ENCODE assay signal across 8 mouse cellular contexts in genomic region chr3:104791017-104791416, GRCm38 (mm10). TPM values are rescaled to one million over a fixed set of nuclear protein-coding genes. Genes with fewer than 3 reads are reported as not detected.
DNase-seq lines count a peak whose midpoint lies in the region; ATAC-seq and TF ChIP-seq lines count a peak whose summit lies in the region.

No protein-coding gene starts in this region.

- H3K4me3 ChIP-seq in megakaryocyte, embryonic 14.5 days (replicated peaks), result peak overlapping the region; percentile 92
- no peak overlapping the region for H3K4me3 ChIP-seq in liver, embryonic 12.5 days
- peak overlapping the region; percentile 71 for H3K4me3 ChIP-seq in stomach, postnatal 0 days (ENCODE audit: low read depth, low read length)
- no peak overlapping the region for H3K4me3 ChIP-seq in thymus, adult 2 months (ENCODE audit: control insufficient read depth, insufficient read depth, low read length)

- no peak for TF ChIP-seq CTCF in stomach, postnatal 0 days (IDR thresholded peaks at IDR 0.05; ENCODE audit: low read depth)
- TF ChIP-seq CTCF in thymus, adult 2 months (IDR thresholded peaks at IDR 0.05; ENCODE audit: borderline replicate concordance, control insufficient read depth, extremely low read depth, insufficient read depth, low read length, poor library complexity), result no peak

- peak overlapping the region; percentile 76 for H3K4me2 ChIP-seq in liver, embryonic 12.5 days
- H3K4me2 ChIP-seq in stomach, postnatal 0 days (replicated peaks; ENCODE audit: low read depth), result peak overlapping the region; percentile 74

- 30% methylated on average over 4 of the region's 4 CpGs for WGBS in liver, embryonic 12.5 days (ENCODE audit: insufficient replicate concordance)
- WGBS in stomach, postnatal 0 days, result 35% methylated on average over 4 of the region's 4 CpGs
- 74% methylated on average over 4 of the region's 4 CpGs for WGBS in thymus, adult 2 months

- H3K36me3 ChIP-seq in megakaryocyte, embryonic 14.5 days (replicated peaks; ENCODE audit: low read length), result peaks cover 50% of the 10 kb centered on the region
- H3K36me3 ChIP-seq in liver, embryonic 12.5 days, result peaks cover 29% of the 10 kb centered on the region
- peaks cover 3% of the 10 kb centered on the region; the same call in 1 of the 2 replicates for H3K36me3 ChIP-seq in stomach, postnatal 0 days (ENCODE audit: control insufficient read depth, insufficient read depth, low read length)
- peaks cover 7% of the 10 kb centered on the region for H3K36me3 ChIP-seq in thymus, adult 2 months (ENCODE audit: control insufficient read depth, insufficient read depth, low read length)

- peaks cover 2% of the 10 kb centered on the region for H3K27me3 ChIP-seq in megakaryocyte, embryonic 14.5 days (replicated peaks)
- H3K27me3 ChIP-seq in liver, embryonic 12.5 days (replicated peaks), result peaks cover 51% of the 10 kb centered on the region
- no peaks in the 10 kb centered on the region for H3K27me3 ChIP-seq in stomach, postnatal 0 days (ENCODE audit: control insufficient read depth, insufficient read depth, low read length)
- peaks cover 6% of the 10 kb centered on the region; the same call in 1 of the 2 replicates for H3K27me3 ChIP-seq in thymus, adult 2 months (ENCODE audit: control insufficient read depth, insufficient read depth, low read length)

- TF ChIP-seq POLR2A in thymus, adult 2 months (IDR thresholded peaks at IDR 0.05; ENCODE audit: control insufficient read depth, extremely low read depth, insufficient read depth, low read length, poor library complexity), result no peak

- no peak overlapping the region for H3K27ac ChIP-seq in liver, embryonic 12.5 days
- peak overlapping the region; percentile 94 for H3K27ac ChIP-seq in stomach, postnatal 0 days (replicated peaks)
- no peak overlapping the region for H3K27ac ChIP-seq in thymus, adult 2 months (ENCODE audit: control insufficient read depth, insufficient read depth, low read length)

- TF ChIP-seq EP300 in stomach, postnatal 0 days (optimal IDR thresholded peaks at IDR 0.05), result no peak

- H3K4me1 ChIP-seq in megakaryocyte, embryonic 14.5 days, result peaks cover 84% of the 10 kb centered on the region
- peaks cover 58% of the 10 kb centered on the region for H3K4me1 ChIP-seq in liver, embryonic 12.5 days
- peaks cover 21% of the 10 kb centered on the region for H3K4me1 ChIP-seq in stomach, postnatal 0 days (replicated peaks; ENCODE audit: control insufficient read depth, insufficient read depth)
- H3K4me1 ChIP-seq in thymus, adult 2 months (replicated peaks; ENCODE audit: control insufficient read depth, insufficient read depth, low read length), result peaks cover 6% of the 10 kb centered on the region

- H3K9ac ChIP-seq in liver, embryonic 12.5 days, result peak overlapping the region; percentile 7; the same call in 1 of the 2 replicates
- H3K9ac ChIP-seq in stomach, postnatal 0 days (ENCODE audit: low read length), result peak overlapping the region; percentile 79

- DNase-seq in adrenal gland, postnatal 14 days, result peak; percentile 25
- DNase-seq in adrenal gland, postnatal 25 days, result no peak
- peak; percentile 33 for DNase-seq in stomach, postnatal 0 days (ENCODE audit: low spot score)
- no peak for DNase-seq in thymus, adult 2 months
- no peak for DNase-seq in spleen, postnatal 10 days (ENCODE audit: low spot score in 2 of 2)

- no peaks in the 10 kb centered on the region for H3K9me3 ChIP-seq in megakaryocyte, embryonic 14.5 days
- no peaks in the 10 kb centered on the region for H3K9me3 ChIP-seq in liver, embryonic 12.5 days (replicated peaks)
- no peaks in the 10 kb centered on the region for H3K9me3 ChIP-seq in stomach, postnatal 0 days (ENCODE audit: control insufficient read depth, low read length)

- ATAC-seq in megakaryocyte, adult 5-6 weeks (ENCODE audit: poor library complexity, severe bottlenecking), result no peak
- no peak for ATAC-seq in liver, embryonic 12.5 days
- no peak for ATAC-seq in stomach, postnatal 0 days (ENCODE audit: low FRiP score, low TSS enrichment)

RNA-seq across cellular contexts. Expression of gene Rhoc, which starts 2.8 kb away (rescaled TPM):
- 136 and 141 TPM in 2 replicates for total RNA-seq in adrenal gland, postnatal 14 days (2021)
- total RNA-seq in adrenal gland, postnatal 25 days (2021), result 88.7 and 108 TPM in 2 replicates
- polyA plus RNA-seq in megakaryocyte, embryonic 14.5 days (2012; ENCODE audit: insufficient read depth, low replicate concordance), result 103 and 229 TPM in 2 replicates
- total RNA-seq in megakaryocyte, adult 5-6 weeks (2015), result 1.4 and 2.1 TPM in 2 replicates
- total RNA-seq in megakaryocyte, adult 5-6 weeks (2017), result 2.9 and 3.7 TPM in 2 replicates
- 28.1 and 34.1 TPM in 2 replicates for polyA plus RNA-seq in liver, embryonic 12.5 days (2016; fragmentation: Nextera tagmentation; extraction: Ambion mirVana)
- 126 and 130 TPM in 2 replicates for polyA plus RNA-seq in stomach, postnatal 0 days (2015; fragmentation: Nextera tagmentation; extraction: Ambion mirVana)
- 14.8 and 23.5 TPM in 2 replicates for polyA plus RNA-seq in thymus, adult 2 months (2012; rRNA removed)

RNA-seq across cellular contexts. Expression of gene Fam19a3, which starts 9.4 kb away (rescaled TPM):
- total RNA-seq in adrenal gland, postnatal 14 days (2021), result 0.90 and 1.9 TPM in 2 replicates
- total RNA-seq in adrenal gland, postnatal 25 days (2021), result 0.76 and 1.6 TPM in 2 replicates
- polyA plus RNA-seq in megakaryocyte, embryonic 14.5 days (2012; ENCODE audit: insufficient read depth, low replicate concordance), result not detected in 2 replicates
- total RNA-seq in megakaryocyte, adult 5-6 weeks (2015), result 0.16 TPM in 1 of 2 replicates, not detected in the other
- total RNA-seq in megakaryocyte, adult 5-6 weeks (2017), result 0.04 TPM in 1 of 2 replicates, not detected in the other
- polyA plus RNA-seq in liver, embryonic 12.5 days (2016; fragmentation: Nextera tagmentation; extraction: Ambion mirVana), result not detected in 2 replicates
- polyA plus RNA-seq in stomach, postnatal 0 days (2015; fragmentation: Nextera tagmentation; extraction: Ambion mirVana), result 0.17 TPM in 1 of 2 replicates, not detected in the other
- 0.33 and 0.54 TPM in 2 replicates for polyA plus RNA-seq in thymus, adult 2 months (2012; rRNA removed)

RNA-seq across cellular contexts. Expression of gene Ppm1j, which starts 10.2 kb away (rescaled TPM):
- total RNA-seq in adrenal gland, postnatal 14 days (2021), result 5.7 and 10.0 TPM in 2 replicates
- total RNA-seq in adrenal gland, postnatal 25 days (2021), result 3.6 and 5.9 TPM in 2 replicates
- polyA plus RNA-seq in megakaryocyte, embryonic 14.5 days (2012; ENCODE audit: insufficient read depth, low replicate concordance), result 2.1 and 6.0 TPM in 2 replicates
- total RNA-seq in megakaryocyte, adult 5-6 weeks (2015), result 0.41 and 0.56 TPM in 2 replicates
- total RNA-seq in megakaryocyte, adult 5-6 weeks (2017), result 0.24 and 0.44 TPM in 2 replicates
- 0.79 and 1.3 TPM in 2 replicates for polyA plus RNA-seq in liver, embryonic 12.5 days (2016; fragmentation: Nextera tagmentation; extraction: Ambion mirVana)
- 2.4 and 2.8 TPM in 2 replicates for polyA plus RNA-seq in stomach, postnatal 0 days (2015; fragmentation: Nextera tagmentation; extraction: Ambion mirVana)
- 4.6 and 7.4 TPM in 2 replicates for polyA plus RNA-seq in thymus, adult 2 months (2012; rRNA removed)

RNA-seq across cellular contexts. Expression of gene Mov10, which starts 27.3 kb away (rescaled TPM):
- 17.8 and 18.4 TPM in 2 replicates for total RNA-seq in adrenal gland, postnatal 14 days (2021)
- total RNA-seq in adrenal gland, postnatal 25 days (2021), result 27.2 and 33.0 TPM in 2 replicates
- polyA plus RNA-seq in megakaryocyte, embryonic 14.5 days (2012; ENCODE audit: insufficient read depth, low replicate concordance), result 38.5 and 66.3 TPM in 2 replicates
- total RNA-seq in megakaryocyte, adult 5-6 weeks (2015), result 8.3 and 8.4 TPM in 2 replicates
- total RNA-seq in megakaryocyte, adult 5-6 weeks (2017), result 3.8 TPM in 2 replicates
- polyA plus RNA-seq in liver, embryonic 12.5 days (2016; fragmentation: Nextera tagmentation; extraction: Ambion mirVana), result 28.5 and 29.2 TPM in 2 replicates
- polyA plus RNA-seq in stomach, postnatal 0 days (2015; fragmentation: Nextera tagmentation; extraction: Ambion mirVana), result 28.1 and 30.4 TPM in 2 replicates
- 23.9 and 29.8 TPM in 2 replicates for polyA plus RNA-seq in thymus, adult 2 months (2012; rRNA removed)

Comparison
In these comparisons a context has a peak if more than half of its experiments do, and no peak if none do; other contexts are left out.
1. DNase-seq: peak in adrenal gland, postnatal 14 days (single experiment) and stomach, postnatal 0 days (single experiment); none in adrenal gland, postnatal 25 days (single experiment), thymus, adult 2 months (single experiment) and spleen, postnatal 10 days (0 of 2).
2. H3K4me3 ChIP-seq: peak in megakaryocyte, embryonic 14.5 days (single experiment) and stomach, postnatal 0 days (single experiment); none in liver, embryonic 12.5 days (single experiment) and thymus, adult 2 months (single experiment).